Mouse (Mus musculus): ENCODE measurements around the gene Rimbp2. TPM values are rescaled to one million over a fixed set of nuclear protein-coding genes. Genes with fewer than 3 reads are reported as not detected.

Gene Rimbp2
- polyA plus RNA-seq, 1 experiment from 2014 or later = 0.67 TPM

GRCm38 (mm10) chr5:128871706-128872105 lies 81.6 kb downstream of the Rimbp2 start:
- 63% methylated on average over 3 of the region's 3 CpGs for WGBS
- ATAC-seq = no peak
- H3K9ac ChIP-seq (ENCODE audit: low read depth, low read length) = no peak overlapping the region
- 0 out of 2 replicates have a peak, but pooled peaks cover under 1% of the 10 kb centered on the region for H3K27me3 ChIP-seq (replicated peaks; ENCODE audit: control insufficient read depth, insufficient read depth, low read length)
- H3K4me1 ChIP-seq (ENCODE audit: control insufficient read depth, insufficient read depth, low read length) = no peaks in the 10 kb centered on the region
- no peak overlapping the region for H3K4me2 ChIP-seq (ENCODE audit: low read depth, low read length)
- H3K27ac ChIP-seq (ENCODE audit: low read length) = no peak overlapping the region
- H3K9me3 ChIP-seq (ENCODE audit: control insufficient read depth, low read length) = no peaks in the 10 kb centered on the region
- no peak overlapping the region for H3K4me3 ChIP-seq (ENCODE audit: low read length)
- no peaks in the 10 kb centered on the region for H3K36me3 ChIP-seq (ENCODE audit: control insufficient read depth, insufficient read depth, low read length)

GRCm38 (mm10) chr5:128866811-128867210 lies 86.5 kb downstream of the Rimbp2 start:
- Histone ChIP-seq H3K27ac (ENCODE audit: low read length) (no peak overlapping the region), H3K36me3 (ENCODE audit: control insufficient read depth, insufficient read depth, low read length) (no peaks in the 10 kb centered on the region), H3K4me2 (ENCODE audit: low read depth, low read length) (no peak overlapping the region), H3K9ac (ENCODE audit: low read depth, low read length) (no peak overlapping the region), H3K27me3 (replicated peaks; ENCODE audit: control insufficient read depth, insufficient read depth, low read length) (no peaks in the 10 kb centered on the region), H3K4me3 (ENCODE audit: low read length) (no peak overlapping the region), H3K4me1 (ENCODE audit: control insufficient read depth, insufficient read depth, low read length) (peaks cover 5% of the 10 kb centered on the region; the same call in 1 of the 2 replicates), H3K9me3 (ENCODE audit: control insufficient read depth, low read length) (no peaks in the 10 kb centered on the region)
- 54% methylated on average over 5 of the region's 5 CpGs for WGBS
- peak; percentile 70 for ATAC-seq

GRCm38 (mm10) chr5:128866291-128866690 lies 87.0 kb downstream of the Rimbp2 start:
- WGBS = 49% methylated on average over 5 of the region's 5 CpGs

DNA sequence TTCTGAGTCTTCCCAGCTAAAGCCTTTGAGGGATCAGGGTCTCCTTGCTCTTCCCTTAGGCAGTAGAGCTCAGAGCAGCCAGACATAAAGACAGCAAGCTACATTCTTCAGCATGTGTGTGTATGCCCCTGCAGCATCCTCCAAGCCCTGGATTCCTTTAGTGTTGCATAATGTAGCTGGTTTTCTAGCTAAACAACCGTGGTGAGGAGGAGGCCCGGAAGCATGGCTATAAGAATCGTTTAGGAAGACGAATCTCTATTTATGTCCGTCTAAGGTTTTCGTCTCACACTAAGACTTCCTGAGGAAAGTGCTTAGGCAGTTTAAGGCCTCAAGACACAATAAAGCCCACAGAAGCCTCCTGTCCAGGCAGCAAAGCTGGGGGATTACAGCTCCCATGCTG lies 89.8 kb downstream of the Rimbp2 start:
- H3K4me1 ChIP-seq (ENCODE audit: control insufficient read depth, insufficient read depth, low read length) = peaks cover 5% of the 10 kb centered on the region; the same call in 1 of the 2 replicates
- no peak overlapping the region for H3K4me3 ChIP-seq (ENCODE audit: low read length)
- no peak overlapping the region for H3K4me2 ChIP-seq (ENCODE audit: low read depth, low read length)
- ATAC-seq = no peak
- no peaks in the 10 kb centered on the region for H3K36me3 ChIP-seq (ENCODE audit: control insufficient read depth, insufficient read depth, low read length)
- no peaks in the 10 kb centered on the region for H3K9me3 ChIP-seq (ENCODE audit: control insufficient read depth, low read length)
- WGBS = 32% methylated on average over 6 of the region's 6 CpGs
- no peaks in the 10 kb centered on the region for H3K27me3 ChIP-seq (replicated peaks; ENCODE audit: control insufficient read depth, insufficient read depth, low read length)
- H3K9ac ChIP-seq (ENCODE audit: low read depth, low read length) = no peak overlapping the region
- no peak overlapping the region for H3K27ac ChIP-seq (ENCODE audit: low read length)

More at GRCm38 (mm10) chr5:128866291-128866690, 87.0 kb downstream of the Rimbp2 start:
- H3K4me2 ChIP-seq (ENCODE audit: low read depth, low read length) = no peak overlapping the region
- no peak overlapping the region for H3K27ac ChIP-seq (ENCODE audit: low read length)
- peak; percentile 86 for ATAC-seq
- no peak overlapping the region for H3K4me3 ChIP-seq (ENCODE audit: low read length)
- no peaks in the 10 kb centered on the region for H3K36me3 ChIP-seq (ENCODE audit: control insufficient read depth, insufficient read depth, low read length)
- H3K27me3 ChIP-seq (replicated peaks; ENCODE audit: control insufficient read depth, insufficient read depth, low read length) = no peaks in the 10 kb centered on the region
- H3K9me3 ChIP-seq (ENCODE audit: control insufficient read depth, low read length) = no peaks in the 10 kb centered on the region
- H3K4me1 ChIP-seq (ENCODE audit: control insufficient read depth, insufficient read depth, low read length) = peaks cover 5% of the 10 kb centered on the region; the same call in 1 of the 2 replicates
- no peak overlapping the region for H3K9ac ChIP-seq (ENCODE audit: low read depth, low read length)

DNA sequence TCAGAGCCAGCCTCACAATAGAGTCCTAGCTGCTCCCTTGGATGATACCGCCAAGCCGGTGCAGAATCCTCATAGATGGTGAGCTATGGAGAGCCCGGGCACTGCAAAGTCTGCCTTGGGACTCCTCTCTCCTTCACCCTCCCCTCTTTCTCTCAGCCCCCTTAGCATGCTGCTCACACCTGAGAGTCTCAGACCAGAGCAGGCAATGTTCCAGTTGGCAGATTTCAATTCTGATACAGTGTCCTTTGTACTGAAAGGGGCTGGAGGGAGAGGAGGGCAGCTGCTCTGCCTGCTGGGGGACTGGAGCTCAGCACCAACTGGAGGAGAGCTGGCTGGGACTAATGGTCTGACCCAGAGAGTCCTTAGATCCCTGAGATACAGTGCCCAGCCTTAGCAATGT lies 92.4 kb downstream of the Rimbp2 start:
- H3K36me3 ChIP-seq (ENCODE audit: control insufficient read depth, insufficient read depth, low read length) = no peaks in the 10 kb centered on the region
- H3K27me3 ChIP-seq (replicated peaks; ENCODE audit: control insufficient read depth, insufficient read depth, low read length) = no peaks in the 10 kb centered on the region
- H3K9me3 ChIP-seq (ENCODE audit: control insufficient read depth, low read length) = no peaks in the 10 kb centered on the region
- WGBS = 97% methylated on average over 3 of the region's 3 CpGs
- no peak overlapping the region for H3K9ac ChIP-seq (ENCODE audit: low read depth, low read length)
- no peak overlapping the region for H3K4me3 ChIP-seq (ENCODE audit: low read length)
- no peak overlapping the region for H3K4me2 ChIP-seq (ENCODE audit: low read depth, low read length)
- H3K27ac ChIP-seq (ENCODE audit: low read length) = no peak overlapping the region
- ATAC-seq = no peak
- peaks cover 5% of the 10 kb centered on the region; the same call in 1 of the 2 replicates for H3K4me1 ChIP-seq (ENCODE audit: control insufficient read depth, insufficient read depth, low read length)

DNA sequence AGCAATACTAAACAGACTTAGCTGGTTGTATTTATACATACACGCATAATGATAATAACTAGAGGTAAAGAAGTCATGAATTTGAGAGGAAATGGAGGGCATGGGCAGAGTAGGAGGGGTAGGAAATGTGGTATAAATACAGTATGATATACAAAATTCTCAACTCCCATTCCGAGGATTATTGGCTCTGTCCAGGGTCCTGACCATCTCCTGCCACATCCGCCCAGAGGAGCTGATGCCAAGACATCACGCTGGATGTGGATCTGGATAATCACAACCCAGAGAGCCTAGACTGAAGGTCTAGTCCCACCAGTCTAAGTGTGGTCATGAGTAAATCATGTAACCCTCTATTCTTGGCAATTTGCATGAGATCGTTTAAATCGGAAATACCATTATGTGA lies 100.5 kb downstream of the Rimbp2 start:
- no peaks in the 10 kb centered on the region for H3K9me3 ChIP-seq (ENCODE audit: control insufficient read depth, low read length)
- WGBS = 49% methylated on average over 6 of the region's 6 CpGs
- no peaks in the 10 kb centered on the region for H3K27me3 ChIP-seq (replicated peaks; ENCODE audit: control insufficient read depth, insufficient read depth, low read length)
- H3K4me3 ChIP-seq (ENCODE audit: low read length) = no peak overlapping the region
- no peaks in the 10 kb centered on the region for H3K36me3 ChIP-seq (ENCODE audit: control insufficient read depth, insufficient read depth, low read length)
- no peak overlapping the region for H3K4me2 ChIP-seq (ENCODE audit: low read depth, low read length)
- ATAC-seq = no peak
- no peaks in the 10 kb centered on the region for H3K4me1 ChIP-seq (ENCODE audit: control insufficient read depth, insufficient read depth, low read length)
- H3K9ac ChIP-seq (ENCODE audit: low read depth, low read length) = no peak overlapping the region
- H3K27ac ChIP-seq (ENCODE audit: low read length) = no peak overlapping the region

DNA sequence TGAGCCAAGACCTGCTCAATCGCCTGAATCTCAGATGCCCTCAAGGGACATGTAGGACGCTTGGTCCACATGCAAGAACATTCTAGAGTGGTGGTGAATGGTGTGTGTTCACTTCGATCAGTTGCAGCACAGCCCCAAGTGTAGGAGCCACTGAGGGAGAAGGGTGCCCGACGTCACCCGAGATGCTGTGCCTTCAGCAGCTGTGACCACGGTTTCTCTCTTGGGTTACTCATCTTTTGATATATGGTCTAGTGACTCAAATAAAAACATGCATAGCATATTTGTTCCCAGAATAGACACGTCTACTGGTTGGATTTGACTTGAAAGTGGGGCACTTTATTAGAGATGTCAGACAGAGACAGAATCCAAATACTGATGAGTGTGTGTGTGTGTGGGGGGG lies 105.5 kb downstream of the Rimbp2 start:
- no peaks in the 10 kb centered on the region for H3K4me1 ChIP-seq (ENCODE audit: control insufficient read depth, insufficient read depth, low read length)
- H3K9me3 ChIP-seq (ENCODE audit: control insufficient read depth, low read length) = peaks cover 5% of the 10 kb centered on the region; the same call in 1 of the 2 replicates
- ATAC-seq = no peak
- no peak overlapping the region for H3K27ac ChIP-seq (ENCODE audit: low read length)
- no peak overlapping the region for H3K4me3 ChIP-seq (ENCODE audit: low read length)
- no peak overlapping the region for H3K9ac ChIP-seq (ENCODE audit: low read depth, low read length)
- no peaks in the 10 kb centered on the region for H3K36me3 ChIP-seq (ENCODE audit: control insufficient read depth, insufficient read depth, low read length)
- no peak overlapping the region for H3K4me2 ChIP-seq (ENCODE audit: low read depth, low read length)
- no peaks in the 10 kb centered on the region for H3K27me3 ChIP-seq (replicated peaks; ENCODE audit: control insufficient read depth, insufficient read depth, low read length)
- 79% methylated on average over 8 of the region's 8 CpGs for WGBS

DNA sequence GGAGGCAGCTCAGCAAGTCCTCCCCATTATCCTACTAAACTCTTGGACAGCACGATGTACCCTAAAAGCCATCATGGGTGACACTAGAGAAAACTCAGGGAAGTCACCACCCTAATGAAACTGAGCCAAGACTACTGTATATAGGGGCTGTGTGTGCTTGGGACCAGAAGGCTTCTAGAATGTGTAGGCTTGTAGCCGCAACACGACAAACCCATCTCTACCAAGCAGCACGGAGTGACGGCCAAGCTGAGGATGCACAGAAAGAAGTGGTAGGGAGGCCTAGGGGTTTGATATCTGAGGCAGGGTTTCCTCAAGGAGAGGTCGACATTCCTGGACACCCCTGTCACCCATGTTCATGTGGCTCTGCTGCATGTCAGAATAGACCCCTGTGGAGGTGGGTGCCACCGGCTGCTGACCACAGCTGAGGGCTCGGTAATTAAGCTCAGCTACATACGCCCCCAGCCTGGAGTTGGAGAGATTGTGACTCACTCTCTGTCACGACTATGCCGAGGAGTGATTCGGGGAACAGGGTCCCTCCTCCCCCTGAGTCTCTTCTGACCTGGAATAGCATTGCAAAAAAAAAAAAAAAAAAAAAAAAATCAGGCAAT lies 106.7 kb downstream of the Rimbp2 start:
- ATAC-seq = no peak

GRCm38 (mm10) chr5:128845033-128845432 lies 108.3 kb downstream of the Rimbp2 start:
- no peaks in the 10 kb centered on the region for H3K36me3 ChIP-seq (ENCODE audit: control insufficient read depth, insufficient read depth, low read length)
- no peak overlapping the region for H3K27ac ChIP-seq (ENCODE audit: low read length)
- no peak overlapping the region for H3K4me3 ChIP-seq (ENCODE audit: low read length)
- H3K27me3 ChIP-seq (replicated peaks; ENCODE audit: control insufficient read depth, insufficient read depth, low read length) = no peaks in the 10 kb centered on the region
- H3K9ac ChIP-seq (ENCODE audit: low read depth, low read length) = no peak overlapping the region
- WGBS = 82% methylated on average over 11 of the region's 11 CpGs
- H3K4me1 ChIP-seq (ENCODE audit: control insufficient read depth, insufficient read depth, low read length) = no peaks in the 10 kb centered on the region
- H3K4me2 ChIP-seq (ENCODE audit: low read depth, low read length) = no peak overlapping the region
- peaks cover 5% of the 10 kb centered on the region; the same call in 1 of the 2 replicates for H3K9me3 ChIP-seq (ENCODE audit: control insufficient read depth, low read length)
- no peak for ATAC-seq

More for the DNA sequence above, 106.7 kb downstream of the Rimbp2 start:
- Histone ChIP-seq H3K4me2 (ENCODE audit: low read depth, low read length) (no peak overlapping the region), H3K9me3 (ENCODE audit: control insufficient read depth, low read length) (peaks cover 5% of the 10 kb centered on the region; the same call in 1 of the 2 replicates), H3K9ac (ENCODE audit: low read depth, low read length) (no peak overlapping the region), H3K27ac (ENCODE audit: low read length) (no peak overlapping the region), H3K4me3 (ENCODE audit: low read length) (no peak overlapping the region), H3K36me3 (ENCODE audit: control insufficient read depth, insufficient read depth, low read length) (no peaks in the 10 kb centered on the region), H3K4me1 (ENCODE audit: control insufficient read depth, insufficient read depth, low read length) (no peaks in the 10 kb centered on the region), H3K27me3 (replicated peaks; ENCODE audit: control insufficient read depth, insufficient read depth, low read length) (no peaks in the 10 kb centered on the region)
- WGBS = 77% methylated on average over 12 of the region's 12 CpGs

DNA sequence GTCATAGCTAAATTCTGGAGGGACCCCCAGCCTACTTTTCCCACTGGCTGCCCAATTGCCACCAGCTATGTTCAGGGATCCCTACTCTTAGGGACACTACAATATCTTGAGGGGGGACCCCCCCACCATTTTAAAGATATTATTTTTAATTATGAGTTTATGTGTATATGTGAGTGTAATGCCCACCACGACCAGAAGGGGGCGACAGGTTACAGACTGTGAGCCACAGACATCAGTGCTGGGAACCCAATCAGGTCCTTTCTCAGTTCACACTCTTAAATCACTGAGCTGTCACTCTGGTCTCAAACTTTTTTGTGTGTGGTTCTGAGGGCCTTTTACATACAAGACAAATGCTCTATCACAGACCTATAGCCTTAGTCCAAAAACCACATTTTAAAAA lies 109.3 kb downstream of the Rimbp2 start:
- H3K4me3 ChIP-seq (ENCODE audit: low read length) = no peak overlapping the region
- H3K36me3 ChIP-seq (ENCODE audit: control insufficient read depth, insufficient read depth, low read length) = no peaks in the 10 kb centered on the region
- H3K27me3 ChIP-seq (replicated peaks; ENCODE audit: control insufficient read depth, insufficient read depth, low read length) = no peaks in the 10 kb centered on the region
- no peak overlapping the region for H3K9ac ChIP-seq (ENCODE audit: low read depth, low read length)
- no peak for ATAC-seq
- H3K9me3 ChIP-seq (ENCODE audit: control insufficient read depth, low read length) = peaks cover 5% of the 10 kb centered on the region; the same call in 1 of the 2 replicates
- no peak overlapping the region for H3K4me2 ChIP-seq (ENCODE audit: low read depth, low read length)
- no peak overlapping the region for H3K27ac ChIP-seq (ENCODE audit: low read length)
- 49% methylated on average over 2 of the region's 2 CpGs for WGBS
- H3K4me1 ChIP-seq (ENCODE audit: control insufficient read depth, insufficient read depth, low read length) = no peaks in the 10 kb centered on the region
